Mouse (Mus musculus) heart, embryonic 16.5 days (tissue): Measurements from ENCODE around the gene Nrros. TPM values are rescaled to one million over a fixed set of nuclear protein-coding genes. Genes with fewer than 3 reads are reported as not detected.

Source experiments
- ATAC-seq: fragments of 200-750 bp; cut with Nextera tagmentation; replicated peaks from 2 replicates; pipeline ENCODE4 v1.8.0; 2017; ENCODE audit warnings: moderate number of reproducible peaks; ENCODE audit not compliant: insufficient read depth, low FRiP score; ENCODE audit errors: extremely low read depth
- H3K27ac ChIP-seq: fragments of 300-500 bp; sonication (generic); 2 replicates; pipeline ENCODE4 v1.5.1; 2014; ENCODE audit warnings: mild to moderate bottlenecking, low read length, control low read depth, moderate library complexity
- H3K27me3 ChIP-seq: fragments of 300-500 bp; sonication (generic); 2 replicates; pipeline ENCODE4 v1.6.1; 2014; ENCODE audit warnings: low read length, mixed read lengths; ENCODE audit not compliant: control insufficient read depth, insufficient read depth
- H3K36me3 ChIP-seq: fragments of 300-500 bp; sonication (generic); 2 replicates; pipeline ENCODE4 v1.6.1; 2014; ENCODE audit not compliant: control insufficient read depth, insufficient read depth
- H3K4me1 ChIP-seq: fragments of 300-500 bp; sonication (generic); 2 replicates; pipeline ENCODE4 v1.6.1; 2014; ENCODE audit warnings: low read length, mixed read lengths; ENCODE audit not compliant: control insufficient read depth, insufficient read depth
- H3K4me2 ChIP-seq: fragments of 300-500 bp; sonication (generic); 2 replicates; pipeline ENCODE4 v1.6.1; 2014; ENCODE audit warnings: low read depth, mild to moderate bottlenecking, control low read depth, low read length
- H3K4me3 ChIP-seq: fragments of 300-500 bp; sonication (generic); 2 replicates; pipeline ENCODE4 v1.5.1; 2014; ENCODE audit warnings: mild to moderate bottlenecking, control low read depth, low read length
- H3K9ac ChIP-seq: fragments of 300-500 bp; sonication (generic); 2 replicates; pipeline ENCODE4 v1.6.1; 2014; ENCODE audit warnings: low read length, control low read depth
- H3K9me3 ChIP-seq: fragments of 300-500 bp; sonication (generic); replicated peaks from 2 replicates; pipeline ENCODE4 v1.6.1; 2016; ENCODE audit warnings: low read length; ENCODE audit not compliant: control insufficient read depth
- WGBS: fragments of 180-500 bp; shearing (Covaris S2); extraction: QIAGEN DNeasy Blood & Tissue Kit; methylation state at CpG from one replicate; pipeline ENCODE4 v1.1.7; 2014; 5-methylcytosine and 5-hydroxymethylcytosine counted together
- polyA plus RNA-seq: library from polyadenylated mRNA; unstranded; fragments of >200 nt; fragmentation: Nextera tagmentation; extraction: Ambion mirVana; gene quantifications from 2 replicates; pipeline ENCODE4 v1.2.1, GENCODE M21; 2015

Gene Nrros
- polyA plus RNA-seq, 1 experiment from 2014 or later, result 20.5 TPM

GRCm38 (mm10) chr16:32154437-32154836, 11.0 kb downstream of the Nrros start:
- H3K9me3 ChIP-seq, result no peaks in the 10 kb centered on the region
- 43% methylated on average over 13 of the region's 13 CpGs for WGBS
- no peaks in the 10 kb centered on the region for H3K4me1 ChIP-seq
- peak overlapping the region; percentile 30 for H3K4me2 ChIP-seq
- no peaks in the 10 kb centered on the region for H3K27me3 ChIP-seq
- H3K36me3 ChIP-seq, result no peaks in the 10 kb centered on the region
- peak overlapping the region; percentile 30 for H3K27ac ChIP-seq
- H3K9ac ChIP-seq, result peak overlapping the region; percentile 16; the same call in 1 of the 2 replicates
- peak; percentile 41; the same call in 1 of the 2 replicates for ATAC-seq
- no peak overlapping the region for H3K4me3 ChIP-seq

GRCm38 (mm10) chr16:32153976-32154375, 11.4 kb downstream of the Nrros start:
- peak overlapping the region; percentile 16; the same call in 1 of the 2 replicates for H3K9ac ChIP-seq
- H3K9me3 ChIP-seq, result no peaks in the 10 kb centered on the region
- H3K4me3 ChIP-seq, result no peak overlapping the region
- ATAC-seq, result no peak
- H3K4me1 ChIP-seq, result no peaks in the 10 kb centered on the region
- WGBS, result 90% methylated on average over 1 of the region's 1 CpGs
- H3K27ac ChIP-seq, result peak overlapping the region; percentile 30; the same call in 1 of the 2 replicates
- no peaks in the 10 kb centered on the region for H3K27me3 ChIP-seq
- no peaks in the 10 kb centered on the region for H3K36me3 ChIP-seq
- no peak overlapping the region; the same call in 1 of the 2 replicates for H3K4me2 ChIP-seq

- peak overlapping the region; percentile 34; the same call in 1 of the 2 replicates for H3K4me2 ChIP-seq
- no peak overlapping the region for H3K27ac ChIP-seq
- no peaks in the 10 kb centered on the region for H3K27me3 ChIP-seq
- H3K4me1 ChIP-seq, result no peaks in the 10 kb centered on the region
- no peak overlapping the region for H3K9ac ChIP-seq
- 69% methylated on average over 10 of the region's 13 CpGs for WGBS
- H3K36me3 ChIP-seq, result peaks cover 26% of the 10 kb centered on the region
- H3K9me3 ChIP-seq, result peaks cover 9% of the 10 kb centered on the region
- ATAC-seq, result no peak
- no peak overlapping the region; the same call in 1 of the 2 replicates for H3K4me3 ChIP-seq
These were observed 17.7 kb downstream of the Nrros start for GRCm38 (mm10) chr16:32147589-32148207.

- Histone ChIP-seq H3K27me3 (no peaks in the 10 kb centered on the region; the same call in 1 of the 2 replicates), H3K9ac (no peak overlapping the region), H3K4me3 (no peak overlapping the region), H3K9me3 (peaks cover 9% of the 10 kb centered on the region), H3K4me1 (no peaks in the 10 kb centered on the region), H3K27ac (no peak overlapping the region), H3K36me3 (peaks cover 26% of the 10 kb centered on the region), H3K4me2 (no peak overlapping the region)
- ATAC-seq, result no peak
- WGBS, result 88% methylated on average over 17 of the region's 17 CpGs
These were observed 20.8 kb downstream of the Nrros start for GRCm38 (mm10) chr16:32144592-32144991.

- no peak overlapping the region for H3K9ac ChIP-seq
- H3K4me3 ChIP-seq, result no peak overlapping the region
- H3K9me3 ChIP-seq, result peaks cover 9% of the 10 kb centered on the region
- H3K27me3 ChIP-seq, result no peaks in the 10 kb centered on the region; the same call in 1 of the 2 replicates
- H3K4me1 ChIP-seq, result no peaks in the 10 kb centered on the region
- ATAC-seq, result no peak
- no peak overlapping the region for H3K27ac ChIP-seq
- H3K36me3 ChIP-seq, result peaks cover 26% of the 10 kb centered on the region
- no peak overlapping the region for H3K4me2 ChIP-seq
- WGBS, result 91% methylated on average over 15 of the region's 15 CpGs
These were observed 21.6 kb downstream of the Nrros start for GRCm38 (mm10) chr16:32143766-32144165.

- peaks cover 13% of the 10 kb centered on the region for H3K36me3 ChIP-seq
- no peak overlapping the region for H3K27ac ChIP-seq
- H3K4me3 ChIP-seq, result no peak overlapping the region
- no peak overlapping the region for H3K4me2 ChIP-seq
- no peak overlapping the region for H3K9ac ChIP-seq
- no peak for ATAC-seq
- peaks cover 9% of the 10 kb centered on the region for H3K9me3 ChIP-seq
- 94% methylated on average over 1 of the region's 1 CpGs for WGBS
- no peaks in the 10 kb centered on the region; the same call in 1 of the 2 replicates for H3K27me3 ChIP-seq
- H3K4me1 ChIP-seq, result no peaks in the 10 kb centered on the region
These were observed 26.4 kb downstream of the Nrros start for GRCm38 (mm10) chr16:32138954-32139353.

- Histone ChIP-seq H3K4me1 (no peaks in the 10 kb centered on the region), H3K9me3 (no peaks in the 10 kb centered on the region), H3K4me2 (no peak overlapping the region), H3K27ac (no peak overlapping the region), H3K36me3 (no peaks in the 10 kb centered on the region), H3K4me3 (no peak overlapping the region), H3K27me3 (no peaks in the 10 kb centered on the region), H3K9ac (no peak overlapping the region)
- WGBS, result 82% methylated on average over 7 of the region's 7 CpGs
- ATAC-seq, result no peak
These were observed 29.5 kb downstream of the Nrros start for GRCm38 (mm10) chr16:32135842-32136357.

- 80% methylated on average over 3 of the region's 3 CpGs for WGBS
- H3K36me3 ChIP-seq, result no peaks in the 10 kb centered on the region
- no peak overlapping the region for H3K27ac ChIP-seq
- H3K4me1 ChIP-seq, result no peaks in the 10 kb centered on the region
- no peaks in the 10 kb centered on the region for H3K27me3 ChIP-seq
- H3K9me3 ChIP-seq, result no peaks in the 10 kb centered on the region
- no peak overlapping the region for H3K4me2 ChIP-seq
- no peak overlapping the region for H3K4me3 ChIP-seq
- ATAC-seq, result no peak
- no peak overlapping the region for H3K9ac ChIP-seq
These were observed 32.2 kb downstream of the Nrros start for GRCm38 (mm10) chr16:32133148-32133547.

GRCm38 (mm10) chr16:32130190-32130826, 35.1 kb downstream of the Nrros start:
- ATAC-seq, result peak; percentile 75

More at GRCm38 (mm10) chr16:32130190-32130826, 35.1 kb downstream of the Nrros start:
- Histone ChIP-seq H3K4me2 (peak overlapping the region; percentile 49), H3K9me3 (no peaks in the 10 kb centered on the region), H3K9ac (peak overlapping the region; percentile 53), H3K27ac (peak overlapping the region; percentile 58), H3K4me3 (peak overlapping the region; percentile 39), H3K4me1 (no peaks in the 10 kb centered on the region), H3K36me3 (no peaks in the 10 kb centered on the region), H3K27me3 (no peaks in the 10 kb centered on the region)
- WGBS, result 47% methylated on average over 16 of the region's 16 CpGs
